ENCODE assay signal across 26 mouse cellular contexts in genomic region chr17:85609621-85610392, GRCm38 (mm10). TPM values are rescaled to one million over a fixed set of nuclear protein-coding genes. Genes with fewer than 3 reads are reported as not detected.
A peak's percentile ranks its signal among the peaks of the same experiment; 100 is the strongest.
DNase-seq lines count a peak whose midpoint lies in the region; ATAC-seq and TF ChIP-seq lines count a peak whose summit lies in the region.
"Had no signal": no experiment of that assay in that cellular context is flagged by ENCODE, and none has a peak within 500 bp of the region (broad histone marks: within the 10 kb centered on the region; RNA-seq: fewer than 3 reads in every experiment).

No protein-coding gene starts in this region.

- no peak for TF ChIP-seq CTCF in forebrain, postnatal 0 days (IDR thresholded peaks at IDR 0.05; ENCODE audit: low read depth)

- H3K4me1 ChIP-seq in forebrain, embryonic 12.5 days: peaks cover 43% of the 10 kb centered on the region
- H3K4me1 ChIP-seq in forebrain, postnatal 0 days (ENCODE audit: insufficient read depth): no peaks in the 10 kb centered on the region; the same call in 1 of the 2 replicates
- peaks cover 8% of the 10 kb centered on the region for H3K4me1 ChIP-seq in neural tube, embryonic 15.5 days
- H3K4me1 ChIP-seq in midbrain, embryonic 15.5 days: peaks cover 7% of the 10 kb centered on the region
- H3K4me1 ChIP-seq: liver, embryonic 12.5 days had no signal

- H3K9me3 ChIP-seq in forebrain, embryonic 12.5 days: no peaks in the 10 kb centered on the region
- H3K9me3 ChIP-seq in forebrain, postnatal 0 days (ENCODE audit: low read length): no peaks in the 10 kb centered on the region
- no peaks in the 10 kb centered on the region for H3K9me3 ChIP-seq in neural tube, embryonic 15.5 days (replicated peaks)
- H3K9me3 ChIP-seq in midbrain, embryonic 15.5 days: no peaks in the 10 kb centered on the region
- H3K9me3 ChIP-seq: heart, embryonic 13.5 days; kidney, embryonic 15.5 days; limb, embryonic 12.5 days; liver, embryonic 12.5 days; midbrain, embryonic 12.5 days had no signal

- WGBS in forebrain, embryonic 12.5 days: 28% methylated on average over 13 of the region's 13 CpGs
- WGBS in forebrain, postnatal 0 days: 44% methylated on average over 13 of the region's 13 CpGs
- WGBS in neural tube, embryonic 15.5 days: 3% methylated on average over 13 of the region's 13 CpGs
- 11% methylated on average over 13 of the region's 13 CpGs for WGBS in midbrain, embryonic 15.5 days

- H3K27ac ChIP-seq in forebrain, embryonic 12.5 days: 0 out of 2 replicates have a peak overlapping the region, but pooled peaks have one; percentile 25
- no peak overlapping the region for H3K27ac ChIP-seq in forebrain, postnatal 0 days (ENCODE audit: low read depth, low read length)
- H3K27ac ChIP-seq in neural tube, embryonic 15.5 days (replicated peaks): no peak overlapping the region
- peak overlapping the region; percentile 50 for H3K27ac ChIP-seq in midbrain, embryonic 15.5 days
- H3K27ac ChIP-seq: gastrocnemius, adult 2 months; heart, embryonic 13.5 days; hindbrain, postnatal 0 days; kidney, embryonic 15.5 days; limb, embryonic 12.5 days; liver, embryonic 12.5 days; macrophage had no signal

- H3K4me2 ChIP-seq in forebrain, embryonic 12.5 days: peak overlapping the region; percentile 51
- no peak overlapping the region for H3K4me2 ChIP-seq in forebrain, postnatal 0 days (ENCODE audit: low read depth)
- no peak overlapping the region for H3K4me2 ChIP-seq in neural tube, embryonic 15.5 days
- H3K4me2 ChIP-seq in midbrain, embryonic 15.5 days: peak overlapping the region; percentile 39; the same call in 1 of the 2 replicates
- H3K4me2 ChIP-seq: liver, embryonic 12.5 days; lung, embryonic 14.5 days had no signal

- peaks cover 87% of the 10 kb centered on the region for H3K27me3 ChIP-seq in forebrain, embryonic 12.5 days
- peaks cover 78% of the 10 kb centered on the region for H3K27me3 ChIP-seq in forebrain, postnatal 0 days (ENCODE audit: insufficient read depth, low read length)
- peaks cover 91% of the 10 kb centered on the region for H3K27me3 ChIP-seq in neural tube, embryonic 15.5 days (replicated peaks)
- H3K27me3 ChIP-seq in midbrain, embryonic 15.5 days (replicated peaks): peaks cover 91% of the 10 kb centered on the region

- H3K9ac ChIP-seq in forebrain, embryonic 12.5 days: no peak overlapping the region
- H3K9ac ChIP-seq in forebrain, postnatal 0 days: no peak overlapping the region
- H3K9ac ChIP-seq in neural tube, embryonic 15.5 days (replicated peaks): no peak overlapping the region
- no peak overlapping the region for H3K9ac ChIP-seq in midbrain, embryonic 15.5 days
- H3K9ac ChIP-seq: heart, embryonic 13.5 days; kidney, embryonic 15.5 days; limb, embryonic 12.5 days; liver, embryonic 12.5 days; lung, embryonic 14.5 days; midbrain, embryonic 12.5 days had no signal

- no peak for ATAC-seq in forebrain, embryonic 12.5 days (ENCODE audit: low FRiP score)
- ATAC-seq in forebrain, postnatal 0 days: no peak
- no peak for ATAC-seq in neural tube, embryonic 15.5 days (ENCODE audit: low FRiP score)
- ATAC-seq in midbrain, embryonic 15.5 days (replicated peaks): no peak
- ATAC-seq: hindbrain, postnatal 0 days; intestine, postnatal 0 days; liver, embryonic 12.5 days had no signal

- no peak overlapping the region for H3K4me3 ChIP-seq in forebrain, embryonic 12.5 days (replicated peaks)
- H3K4me3 ChIP-seq in forebrain, postnatal 0 days (ENCODE audit: low read depth, low read length): no peak overlapping the region
- no peak overlapping the region for H3K4me3 ChIP-seq in neural tube, embryonic 15.5 days (replicated peaks)
- no peak overlapping the region for H3K4me3 ChIP-seq in midbrain, embryonic 15.5 days
- H3K4me3 ChIP-seq: gastrocnemius, adult 2 months; kidney, embryonic 15.5 days; liver, embryonic 12.5 days had no signal

- no peak for DNase-seq in forebrain, postnatal 0 days
- peak; percentile 32 for DNase-seq in neural tube, embryonic 10.5 days (ENCODE audit: extremely low spot score, low spot score)
- no peak for DNase-seq in thymus, postnatal 10 days (ENCODE audit: low spot score in 2 of 2)
- no peak for DNase-seq in gastrocnemius, adult 18-20 months (ENCODE audit: low spot score)
- DNase-seq: cerebellum, adult 18-20 months; cerebellum, postnatal 36 days; gastrocnemius, adult 2 months; lung, embryonic 14.5 days; thymus, postnatal 25 days had no signal

- H3K36me3 ChIP-seq in forebrain, embryonic 12.5 days (replicated peaks): no peaks in the 10 kb centered on the region
- no peaks in the 10 kb centered on the region for H3K36me3 ChIP-seq in forebrain, postnatal 0 days (ENCODE audit: insufficient read depth)
- H3K36me3 ChIP-seq in neural tube, embryonic 15.5 days: no peaks in the 10 kb centered on the region
- H3K36me3 ChIP-seq in midbrain, embryonic 15.5 days (replicated peaks): no peaks in the 10 kb centered on the region
- H3K36me3 ChIP-seq: heart, embryonic 13.5 days; kidney, embryonic 15.5 days; limb, embryonic 12.5 days; liver, embryonic 12.5 days; midbrain, embryonic 12.5 days had no signal

RNA-seq across cellular contexts. Expression of gene Six3, which starts 3.6 kb away (rescaled TPM):
- 26.1 and 27.4 TPM in 2 replicates for polyA plus RNA-seq in forebrain, embryonic 12.5 days (2016; fragmentation: Nextera tagmentation; extraction: Ambion mirVana)
- 3.5 and 12.0 TPM in 2 replicates for total RNA-seq in forebrain, postnatal 0 days (2014; rRNA removed)
- 9.5 and 16.6 TPM in 2 replicates for polyA plus RNA-seq in forebrain, postnatal 0 days (2015; fragmentation: Nextera tagmentation; extraction: Ambion mirVana)
- not detected in 2 replicates for polyA plus RNA-seq in neural tube, embryonic 15.5 days (2015; fragmentation: Nextera tagmentation; extraction: Ambion mirVana)
- 30.2 and 30.4 TPM in 2 replicates for polyA plus RNA-seq in midbrain, embryonic 15.5 days (2015; fragmentation: Nextera tagmentation; extraction: Ambion mirVana)
- total RNA-seq in gastrocnemius, adult 18-20 months (2021): not detected
- total RNA-seq: adrenal gland, adult 18-20 months; adrenal gland, postnatal 4 days; gastrocnemius, adult 2 months; granulocyte monocyte progenitor cell, adult 5-6 weeks; heart, postnatal 25 days had no signal
- polyA plus RNA-seq: heart, embryonic 13.5 days; intestine, postnatal 0 days; kidney, embryonic 15.5 days; large intestine, adult 2 months; limb, embryonic 12.5 days; liver, embryonic 12.5 days; lung, embryonic 14.5 days; macrophage; testis, adult 2 months had no signal

Comparison
In these comparisons a context has a peak if more than half of its experiments do, and no peak if none do; other contexts are left out.
1. H3K27ac ChIP-seq: peak in forebrain, embryonic 12.5 days (single experiment) and midbrain, embryonic 15.5 days (single experiment); none in forebrain, postnatal 0 days (single experiment) and neural tube, embryonic 15.5 days (single experiment).
2. H3K4me2 ChIP-seq: peak in forebrain, embryonic 12.5 days (single experiment) and midbrain, embryonic 15.5 days (single experiment); none in forebrain, postnatal 0 days (single experiment) and neural tube, embryonic 15.5 days (single experiment).
3. RNA of gene Six3, which starts 3.6 kb away (polyA plus RNA-seq): 30.2 to 30.4 TPM in midbrain, embryonic 15.5 days, 26.1 to 27.4 TPM in forebrain, embryonic 12.5 days and 9.5 to 16.6 TPM in forebrain, postnatal 0 days; not detected in neural tube, embryonic 15.5 days; every median in the first group is over 10 times any median in the second.